Mouse (Mus musculus): Measurements from ENCODE around the gene P2rx1. TPM values are rescaled to one million over a fixed set of nuclear protein-coding genes. Genes with fewer than 3 reads are reported as not detected.
A peak's percentile ranks its signal among the peaks of the same experiment; 100 is the strongest.

The P2rx1 gene
- 3.0 and 5.6 TPM in 2 replicates for polyA plus RNA-seq (2015; fragmentation: Nextera tagmentation; extraction: Ambion mirVana)

DNA sequence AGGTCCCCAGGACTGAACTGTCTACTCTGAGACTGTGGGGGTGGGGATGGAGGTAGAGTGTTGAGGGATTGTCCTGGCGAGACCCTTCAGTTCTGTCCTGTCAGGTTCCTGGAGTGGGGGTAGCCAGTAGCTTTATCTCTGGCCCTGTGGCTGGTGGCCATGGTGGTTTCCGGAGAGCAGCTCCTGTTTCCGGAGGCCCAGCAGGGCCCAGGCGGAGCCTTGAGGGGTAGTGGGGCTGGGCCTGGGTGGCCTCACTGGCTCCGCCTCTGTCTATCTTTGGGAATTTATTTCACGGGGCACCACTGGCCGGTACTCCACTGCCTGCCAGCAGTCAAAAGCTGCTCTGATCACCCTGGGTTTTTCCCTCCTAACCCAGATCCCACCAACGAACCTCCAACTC, at the start of gene P2rx1:
Gene P2rx1, plus strand, starts transcription at position 333 of the 400 bp plus-strand sequence.
- Histone ChIP-seq H3K9ac (ENCODE audit: low read length) (no peak within 1 kb of the TSS), H3K4me1 (ENCODE audit: control insufficient read depth, insufficient read depth, low read length) (peaks cover 17% of the 10 kb centered on the region), H3K27ac (ENCODE audit: low read length) (no peak within 1 kb of the TSS), H3K4me3 (ENCODE audit: low read length) (no peak within 1 kb of the TSS), H3K36me3 (ENCODE audit: control insufficient read depth, insufficient read depth) (no peaks in the 10 kb centered on the region), H3K4me2 (ENCODE audit: low read depth, low read length) (peak within 1 kb of the TSS; percentile 13; the same call in 1 of the 2 replicates), H3K27me3 (ENCODE audit: control insufficient read depth, insufficient read depth, low read length) (no peaks in the 10 kb centered on the region), H3K9me3 (replicated peaks; ENCODE audit: control insufficient read depth, low read length) (no peaks in the 10 kb centered on the region)
- 27% methylated on average over 8 of the region's 8 CpGs for WGBS
- peak; percentile 46; the same call in 1 of the 2 replicates for ATAC-seq (replicated peaks; ENCODE audit: extremely low read depth, insufficient read depth, low FRiP score)

DNA sequence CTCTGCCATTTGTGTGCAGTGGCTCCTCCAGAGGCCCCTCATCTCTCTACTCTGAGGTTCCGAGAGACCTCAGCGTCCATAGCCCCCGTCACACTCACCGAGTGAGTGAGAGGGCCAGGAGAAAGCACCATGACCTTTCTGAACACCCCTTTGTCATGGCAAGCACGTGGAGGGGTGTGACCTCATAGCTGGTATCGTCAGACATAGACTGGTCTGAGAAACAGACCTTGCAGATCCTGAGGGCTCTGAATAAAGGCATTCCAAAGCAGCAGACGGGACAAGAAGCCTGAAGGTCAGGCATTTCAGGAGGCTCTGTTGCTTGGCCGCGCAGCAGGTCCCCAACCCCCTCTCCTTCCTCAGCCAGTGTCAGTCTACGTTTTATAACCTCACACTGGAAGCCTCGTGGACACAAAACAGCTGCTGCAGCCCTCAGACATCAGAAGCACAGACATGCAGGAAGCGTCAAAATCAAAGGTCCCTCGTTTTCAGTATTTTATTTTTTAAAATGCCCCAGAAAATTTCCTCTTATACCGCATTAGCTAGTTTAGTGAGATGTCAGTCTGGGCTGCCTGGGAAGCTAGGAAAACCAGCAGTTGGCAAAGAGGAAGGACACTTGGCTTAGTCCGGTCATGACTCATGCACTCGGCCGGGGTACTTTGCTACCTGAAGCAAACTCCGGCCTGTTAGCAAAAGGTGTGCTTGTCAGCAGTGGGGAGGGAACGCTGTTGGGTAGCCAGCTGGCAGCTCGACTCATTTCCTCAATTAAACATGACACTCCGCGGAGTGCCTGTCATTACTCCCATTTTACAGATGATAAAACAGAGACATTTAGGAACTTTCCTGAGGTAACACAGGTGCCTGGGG, 47.5 kb upstream of the P2rx1 start:
- peaks cover 42% of the 10 kb centered on the region for H3K4me1 ChIP-seq (ENCODE audit: control insufficient read depth, insufficient read depth, low read length)
- H3K4me3 ChIP-seq (ENCODE audit: low read length) = no peak overlapping the region
- H3K9ac ChIP-seq (ENCODE audit: low read length) = no peak overlapping the region
- H3K36me3 ChIP-seq (ENCODE audit: control insufficient read depth, insufficient read depth) = no peaks in the 10 kb centered on the region
- H3K27ac ChIP-seq (ENCODE audit: low read length) = 0 out of 2 replicates have a peak overlapping the region, but pooled peaks have one; percentile 23
- H3K4me2 ChIP-seq (ENCODE audit: low read depth, low read length) = no peak overlapping the region
- no peaks in the 10 kb centered on the region for H3K9me3 ChIP-seq (replicated peaks; ENCODE audit: control insufficient read depth, low read length)
- 54% methylated on average over 22 of the region's 22 CpGs for WGBS
- H3K27me3 ChIP-seq (ENCODE audit: control insufficient read depth, insufficient read depth, low read length) = no peaks in the 10 kb centered on the region
- ATAC-seq (replicated peaks; ENCODE audit: extremely low read depth, insufficient read depth, low FRiP score) = no peak

DNA sequence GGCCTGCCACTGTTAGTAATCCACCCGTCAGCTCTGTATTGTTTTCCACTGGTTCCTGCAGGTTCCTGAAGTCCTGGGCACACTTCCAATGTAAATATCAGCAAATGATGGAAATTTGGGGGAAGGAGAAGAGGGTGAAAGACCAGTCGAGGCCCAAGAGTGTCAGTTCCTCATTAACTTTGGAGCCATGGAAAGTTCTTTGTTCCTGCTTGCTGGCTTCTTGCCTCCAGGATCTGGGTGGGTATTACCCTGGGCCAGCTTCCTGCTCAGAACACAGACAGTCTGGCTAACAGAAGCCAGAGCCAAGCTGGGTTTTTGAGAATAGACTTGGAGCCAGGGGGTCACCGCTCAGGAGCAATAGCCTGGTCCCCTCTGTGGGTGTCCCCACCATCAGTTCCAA, 46.7 kb upstream of the P2rx1 start:
- WGBS = 44% methylated on average over 3 of the region's 3 CpGs
- ATAC-seq (replicated peaks; ENCODE audit: extremely low read depth, insufficient read depth, low FRiP score) = peak; percentile 35; the same call in 1 of the 2 replicates
- peaks cover 36% of the 10 kb centered on the region for H3K4me1 ChIP-seq (ENCODE audit: control insufficient read depth, insufficient read depth, low read length)

DNA sequence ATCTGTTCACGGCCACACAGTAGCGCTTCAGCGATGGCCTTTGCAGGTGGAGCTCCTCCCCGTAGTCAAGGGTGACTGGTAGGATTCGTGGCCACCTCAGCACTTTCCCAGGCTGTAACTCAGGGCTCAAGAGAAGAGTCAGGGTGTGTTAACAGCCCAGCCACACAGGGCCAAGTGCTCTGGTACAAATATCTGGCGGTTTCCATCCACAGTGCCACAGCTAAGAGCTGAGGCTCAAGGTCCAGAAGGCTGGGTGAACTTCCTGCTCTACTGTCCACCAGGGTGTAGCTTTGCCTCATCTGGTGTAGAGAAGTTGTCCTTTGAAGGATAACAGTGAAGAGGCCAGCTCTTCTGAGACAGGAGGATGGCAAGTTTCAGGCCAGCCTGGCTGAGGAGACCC, 46.2 kb upstream of the P2rx1 start:
- ATAC-seq (replicated peaks; ENCODE audit: extremely low read depth, insufficient read depth, low FRiP score) = no peak
- H3K4me2 ChIP-seq (ENCODE audit: low read depth, low read length) = no peak overlapping the region
- peak overlapping the region; percentile 50 for H3K27ac ChIP-seq (ENCODE audit: low read length)
- H3K9ac ChIP-seq (ENCODE audit: low read length) = no peak overlapping the region
- no peak overlapping the region for H3K4me3 ChIP-seq (ENCODE audit: low read length)
- H3K9me3 ChIP-seq (replicated peaks; ENCODE audit: control insufficient read depth, low read length) = no peaks in the 10 kb centered on the region
- H3K36me3 ChIP-seq (ENCODE audit: control insufficient read depth, insufficient read depth) = no peaks in the 10 kb centered on the region
- H3K4me1 ChIP-seq (ENCODE audit: control insufficient read depth, insufficient read depth, low read length) = peaks cover 35% of the 10 kb centered on the region
- 83% methylated on average over 6 of the region's 6 CpGs for WGBS
- H3K27me3 ChIP-seq (ENCODE audit: control insufficient read depth, insufficient read depth, low read length) = no peaks in the 10 kb centered on the region

More for the DNA sequence above, 46.7 kb upstream of the P2rx1 start:
- Histone ChIP-seq H3K4me2 (ENCODE audit: low read depth, low read length) (no peak overlapping the region), H3K9ac (ENCODE audit: low read length) (no peak overlapping the region), H3K9me3 (replicated peaks; ENCODE audit: control insufficient read depth, low read length) (no peaks in the 10 kb centered on the region), H3K27me3 (ENCODE audit: control insufficient read depth, insufficient read depth, low read length) (no peaks in the 10 kb centered on the region), H3K27ac (ENCODE audit: low read length) (peak overlapping the region; percentile 50), H3K4me3 (ENCODE audit: low read length) (no peak overlapping the region), H3K36me3 (ENCODE audit: control insufficient read depth, insufficient read depth) (no peaks in the 10 kb centered on the region)

GRCm38 (mm10) chr11:72953116-72953439, 45.8 kb upstream of the P2rx1 start:
- no peak overlapping the region for H3K4me3 ChIP-seq (ENCODE audit: low read length)
- H3K27me3 ChIP-seq (ENCODE audit: control insufficient read depth, insufficient read depth, low read length) = no peaks in the 10 kb centered on the region
- H3K4me2 ChIP-seq (ENCODE audit: low read depth, low read length) = no peak overlapping the region
- no peaks in the 10 kb centered on the region for H3K9me3 ChIP-seq (replicated peaks; ENCODE audit: control insufficient read depth, low read length)
- H3K9ac ChIP-seq (ENCODE audit: low read length) = no peak overlapping the region
- peaks cover 35% of the 10 kb centered on the region for H3K4me1 ChIP-seq (ENCODE audit: control insufficient read depth, insufficient read depth, low read length)
- H3K36me3 ChIP-seq (ENCODE audit: control insufficient read depth, insufficient read depth) = no peaks in the 10 kb centered on the region
- peak overlapping the region; percentile 50 for H3K27ac ChIP-seq (ENCODE audit: low read length)
- ATAC-seq (replicated peaks; ENCODE audit: extremely low read depth, insufficient read depth, low FRiP score) = no peak
- WGBS = 70% methylated on average over 1 of the region's 1 CpGs

DNA sequence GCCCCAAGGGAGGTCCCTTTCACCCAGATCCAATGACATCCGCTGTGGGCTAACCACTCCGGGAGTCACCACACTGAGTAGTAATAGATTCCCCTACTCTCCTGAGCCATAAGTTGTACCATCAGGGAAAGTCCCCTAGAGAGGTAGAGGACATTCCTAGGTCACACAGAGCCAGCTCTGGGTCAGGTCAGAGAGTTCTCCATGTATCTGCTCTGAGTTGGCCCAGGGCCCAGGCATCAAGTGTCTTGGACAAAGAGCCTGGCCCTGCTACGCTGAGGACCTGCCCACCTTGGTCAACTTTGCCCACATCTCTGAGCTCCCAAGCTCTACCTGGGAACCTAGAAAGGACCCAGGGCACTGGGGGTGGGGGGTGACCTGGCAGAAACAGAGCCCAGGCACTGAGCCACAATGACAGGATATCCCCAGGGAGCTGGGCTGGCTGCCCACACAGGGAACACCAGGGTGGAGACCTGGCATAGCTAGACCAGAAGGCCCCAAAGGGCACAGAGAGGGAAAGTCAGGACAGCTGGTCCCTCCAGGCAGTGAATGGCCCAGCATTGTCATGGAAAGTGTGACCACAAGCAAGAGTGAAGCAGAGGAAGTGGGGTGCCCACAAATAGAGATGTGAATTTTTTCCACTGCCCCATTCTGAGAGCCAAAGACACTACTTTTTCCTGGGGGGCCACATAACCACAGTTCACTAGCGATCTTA, 45.3 kb upstream of the P2rx1 start:
- peak overlapping the region; percentile 50 for H3K27ac ChIP-seq (ENCODE audit: low read length)
- no peaks in the 10 kb centered on the region for H3K27me3 ChIP-seq (ENCODE audit: control insufficient read depth, insufficient read depth, low read length)
- no peaks in the 10 kb centered on the region for H3K36me3 ChIP-seq (ENCODE audit: control insufficient read depth, insufficient read depth)
- H3K9ac ChIP-seq (ENCODE audit: low read length) = no peak overlapping the region
- peak; percentile 65 for ATAC-seq (replicated peaks; ENCODE audit: extremely low read depth, insufficient read depth, low FRiP score)
- H3K4me3 ChIP-seq (ENCODE audit: low read length) = no peak overlapping the region
- peaks cover 35% of the 10 kb centered on the region for H3K4me1 ChIP-seq (ENCODE audit: control insufficient read depth, insufficient read depth, low read length)
- no peak overlapping the region for H3K4me2 ChIP-seq (ENCODE audit: low read depth, low read length)
- H3K9me3 ChIP-seq (replicated peaks; ENCODE audit: control insufficient read depth, low read length) = no peaks in the 10 kb centered on the region
- WGBS = 61% methylated on average over 4 of the region's 4 CpGs

- Histone ChIP-seq H3K36me3 (ENCODE audit: control insufficient read depth, insufficient read depth) (no peaks in the 10 kb centered on the region), H3K4me1 (ENCODE audit: control insufficient read depth, insufficient read depth, low read length) (peaks cover 35% of the 10 kb centered on the region), H3K9me3 (replicated peaks; ENCODE audit: control insufficient read depth, low read length) (no peaks in the 10 kb centered on the region), H3K27ac (ENCODE audit: low read length) (no peak overlapping the region), H3K4me2 (ENCODE audit: low read depth, low read length) (no peak overlapping the region), H3K27me3 (ENCODE audit: control insufficient read depth, insufficient read depth, low read length) (peaks cover 3% of the 10 kb centered on the region), H3K9ac (ENCODE audit: low read length) (no peak overlapping the region), H3K4me3 (ENCODE audit: low read length) (no peak overlapping the region)
- ATAC-seq (replicated peaks; ENCODE audit: extremely low read depth, insufficient read depth, low FRiP score) = no peak
- WGBS = 88% methylated on average over 4 of the region's 4 CpGs
Measured at GRCm38 (mm10) chr11:72954216-72954615, 44.7 kb upstream of the P2rx1 start.

- Histone ChIP-seq H3K36me3 (ENCODE audit: control insufficient read depth, insufficient read depth) (no peaks in the 10 kb centered on the region), H3K27ac (ENCODE audit: low read length) (peak overlapping the region; percentile 11; the same call in 1 of the 2 replicates), H3K4me3 (ENCODE audit: low read length) (no peak overlapping the region), H3K27me3 (ENCODE audit: control insufficient read depth, insufficient read depth, low read length) (peaks cover 7% of the 10 kb centered on the region), H3K9ac (ENCODE audit: low read length) (no peak overlapping the region), H3K4me2 (ENCODE audit: low read depth, low read length) (no peak overlapping the region), H3K9me3 (replicated peaks; ENCODE audit: control insufficient read depth, low read length) (no peaks in the 10 kb centered on the region), H3K4me1 (ENCODE audit: control insufficient read depth, insufficient read depth, low read length) (peaks cover 35% of the 10 kb centered on the region)
- ATAC-seq (replicated peaks; ENCODE audit: extremely low read depth, insufficient read depth, low FRiP score) = peak; percentile 46; the same call in 1 of the 2 replicates
- 44% methylated on average over 5 of the region's 5 CpGs for WGBS
Measured at GRCm38 (mm10) chr11:72955339-72955974, 43.4 kb upstream of the P2rx1 start.
